Mouse (Mus musculus) embryonic facial prominence, embryonic 14.5 days (tissue): ENCODE results near the gene Ccnyl1. TPM values are rescaled to one million over a fixed set of nuclear protein-coding genes. Genes with fewer than 3 reads are reported as not detected.

Experiments
- ATAC-seq: fragments of 200-750 bp; cut with Nextera tagmentation; 2 replicates; pipeline ENCODE4 v1.8.0; 2017; ENCODE audit warnings: low read depth, moderate number of reproducible peaks, moderate TSS enrichment
- DNase-seq: peaks from one replicate; pipeline ENCODE4 v3.0.0-alpha.2; 2015; ENCODE audit warnings: low spot score
- H3K27ac ChIP-seq: fragments of 300-500 bp; sonication (generic); replicated peaks from 2 replicates; pipeline ENCODE4 v1.5.1; 2014; ENCODE audit warnings: low read depth, mild to moderate bottlenecking, low read length, moderate library complexity
- H3K27me3 ChIP-seq: fragments of 300-500 bp; sonication (generic); replicated peaks from 2 replicates; pipeline ENCODE4 v1.6.1; 2014; ENCODE audit warnings: low read length; ENCODE audit not compliant: control insufficient read depth, insufficient read depth
- H3K36me3 ChIP-seq: fragments of 300-500 bp; sonication (generic); 2 replicates; pipeline ENCODE4 v1.6.1; 2014; ENCODE audit warnings: low read length, mixed read lengths; ENCODE audit not compliant: control insufficient read depth, insufficient read depth
- H3K4me1 ChIP-seq: fragments of 300-500 bp; sonication (generic); 2 replicates; pipeline ENCODE4 v1.6.1; 2014; ENCODE audit warnings: antibody characterized with exemption, low read length; ENCODE audit not compliant: control insufficient read depth, insufficient read depth
- H3K4me2 ChIP-seq: fragments of 300-500 bp; sonication (generic); 2 replicates; pipeline ENCODE4 v1.6.1; 2014; ENCODE audit warnings: low read depth, mild to moderate bottlenecking, low read length, moderate library complexity, mixed read lengths
- H3K4me3 ChIP-seq: fragments of 300-500 bp; sonication (generic); 2 replicates; pipeline ENCODE4 v1.5.1; 2014; ENCODE audit warnings: low read depth, mild to moderate bottlenecking, low read length
- H3K9ac ChIP-seq: fragments of 300-500 bp; sonication (generic); 2 replicates; pipeline ENCODE4 v1.6.1; 2014; ENCODE audit warnings: low read depth, mild to moderate bottlenecking, low read length, moderate library complexity, mixed read lengths
- H3K9me3 ChIP-seq: fragments of 300-500 bp; sonication (generic); 2 replicates; pipeline ENCODE4 v1.6.1; 2016; ENCODE audit warnings: low read length; ENCODE audit not compliant: control insufficient read depth
- WGBS: fragments of 180-500 bp; shearing (Covaris S2); extraction: QIAGEN DNeasy Blood & Tissue Kit; methylation state at CpG from one replicate; pipeline ENCODE4 v1.1.7; 2014; 5-methylcytosine and 5-hydroxymethylcytosine counted together
- polyA plus RNA-seq: library from polyadenylated mRNA; unstranded; fragments of >200 nt; fragmentation: Nextera tagmentation; extraction: Ambion mirVana; gene quantifications from 2 replicates; pipeline ENCODE4 v1.2.1, GENCODE M21; 2014

The Ccnyl1 gene
- polyA plus RNA-seq, 1 experiment from 2014 or later, result 8.3 TPM

DNA sequence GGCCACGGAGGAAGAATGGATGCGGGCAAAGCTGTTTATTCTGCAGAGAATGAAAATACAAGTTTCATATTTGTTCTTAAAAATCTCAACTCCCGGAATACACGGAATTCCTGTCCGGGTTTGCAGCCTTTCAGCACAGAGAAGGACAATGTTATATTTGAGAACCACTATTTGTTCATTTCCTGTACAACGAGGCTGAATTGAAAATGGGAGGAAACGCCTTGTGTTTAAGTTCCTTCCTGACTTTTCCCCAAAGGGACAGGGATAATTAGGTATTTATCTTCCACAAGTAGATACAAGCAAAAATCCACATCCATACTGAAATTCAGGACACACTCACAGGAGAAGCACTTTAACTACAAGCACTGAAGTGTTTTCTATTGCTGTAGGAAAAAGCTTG, 31.4 kb upstream of the Ccnyl1 start:
- Histone ChIP-seq H3K27me3 (no peaks in the 10 kb centered on the region), H3K9ac (no peak overlapping the region), H3K4me3 (no peak overlapping the region), H3K9me3 (no peaks in the 10 kb centered on the region), H3K4me1 (no peaks in the 10 kb centered on the region), H3K27ac (no peak overlapping the region; the same call in 1 of the 2 replicates), H3K36me3 (no peaks in the 10 kb centered on the region), H3K4me2 (no peak overlapping the region; the same call in 1 of the 2 replicates)
- WGBS, result 33% methylated on average over 7 of the region's 7 CpGs
- DNase-seq (peak; percentile 56), ATAC-seq (no peak)

DNA sequence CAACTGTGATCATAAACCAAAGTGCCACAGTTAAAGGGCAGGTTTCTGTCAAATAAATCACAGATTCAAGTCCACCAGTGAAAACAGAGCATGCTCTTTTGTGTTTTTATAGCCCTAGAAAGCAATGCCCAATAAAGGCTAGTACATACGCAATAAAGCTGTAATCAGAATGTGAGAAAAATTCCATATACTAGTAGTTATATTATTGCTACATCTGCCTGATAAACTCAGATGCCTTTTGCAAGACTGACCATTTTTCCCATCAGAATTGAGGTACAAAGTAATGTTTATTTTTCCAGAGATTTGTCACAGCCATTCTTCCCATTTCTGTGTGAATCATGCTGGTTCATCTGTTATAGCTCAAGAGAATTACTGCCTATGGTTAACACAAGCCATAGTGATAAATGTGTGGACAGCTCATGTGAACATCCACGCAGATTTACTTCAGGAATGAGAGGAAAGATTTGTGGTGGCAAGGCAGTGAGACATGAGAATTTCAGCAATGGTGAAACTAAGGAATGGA, 23.1 kb upstream of the Ccnyl1 start:
- Histone ChIP-seq H3K27me3 (no peaks in the 10 kb centered on the region), H3K4me1 (no peaks in the 10 kb centered on the region), H3K36me3 (no peaks in the 10 kb centered on the region), H3K27ac (no peak overlapping the region), H3K9me3 (no peaks in the 10 kb centered on the region), H3K9ac (no peak overlapping the region), H3K4me2 (no peak overlapping the region), H3K4me3 (no peak overlapping the region)
- 84% methylated on average over 2 of the region's 2 CpGs for WGBS
- DNase-seq (no peak), ATAC-seq (no peak)

DNA sequence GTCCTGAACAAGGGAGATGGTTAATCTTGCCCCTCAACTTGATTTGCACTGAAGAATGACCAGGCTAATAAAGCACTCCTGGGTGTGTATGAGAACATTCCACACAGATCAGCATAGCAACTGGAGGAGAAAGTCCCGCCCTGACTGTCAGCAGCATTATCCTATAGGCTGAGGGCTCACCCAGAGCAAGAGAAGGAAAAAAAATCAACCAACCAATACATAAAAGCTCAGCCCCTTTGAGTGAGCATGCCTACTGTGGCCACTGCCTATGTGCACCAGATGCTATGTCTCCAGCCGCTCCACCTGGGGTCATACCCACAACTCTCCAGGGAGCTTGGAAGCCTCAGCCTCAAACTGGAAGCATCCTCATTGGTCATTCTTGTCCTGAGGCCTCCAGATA, 20.8 kb upstream of the Ccnyl1 start:
- Histone ChIP-seq H3K9me3 (no peaks in the 10 kb centered on the region), H3K36me3 (no peaks in the 10 kb centered on the region), H3K4me2 (no peak overlapping the region), H3K9ac (no peak overlapping the region), H3K4me3 (no peak overlapping the region), H3K4me1 (no peaks in the 10 kb centered on the region), H3K27ac (no peak overlapping the region), H3K27me3 (no peaks in the 10 kb centered on the region)
- ATAC-seq (peak; percentile 85), DNase-seq (peak; percentile 29)
- WGBS, result 58% methylated on average over 2 of the region's 2 CpGs

DNA sequence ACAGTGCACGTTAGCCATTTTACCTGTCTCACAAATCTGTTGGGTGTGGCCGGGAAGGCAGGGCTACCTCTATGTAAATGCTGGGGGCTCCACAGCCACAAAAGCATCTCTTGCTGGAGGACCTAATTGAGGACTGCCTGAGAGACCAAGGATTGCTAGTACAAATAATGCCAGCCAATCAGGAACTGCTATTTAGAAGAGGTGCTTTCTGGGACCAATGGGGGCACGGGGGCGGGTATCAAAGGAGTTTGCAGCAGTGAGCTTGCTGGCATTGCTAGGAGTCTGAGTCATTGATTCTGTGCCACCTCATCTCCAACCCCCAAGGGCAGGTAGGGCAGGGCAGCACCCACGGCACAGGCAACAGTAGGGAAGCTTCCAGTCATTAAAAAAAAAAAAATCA, 16.3 kb upstream of the Ccnyl1 start:
- ATAC-seq (no peak), DNase-seq (no peak)
- no peak overlapping the region for H3K4me3 ChIP-seq
- WGBS, result 91% methylated on average over 5 of the region's 5 CpGs
- H3K36me3 ChIP-seq, result no peaks in the 10 kb centered on the region
- no peaks in the 10 kb centered on the region for H3K9me3 ChIP-seq
- H3K27me3 ChIP-seq, result no peaks in the 10 kb centered on the region
- no peak overlapping the region for H3K9ac ChIP-seq
- no peak overlapping the region for H3K27ac ChIP-seq
- H3K4me2 ChIP-seq, result no peak overlapping the region
- H3K4me1 ChIP-seq, result no peaks in the 10 kb centered on the region; the same call in 1 of the 2 replicates

DNA sequence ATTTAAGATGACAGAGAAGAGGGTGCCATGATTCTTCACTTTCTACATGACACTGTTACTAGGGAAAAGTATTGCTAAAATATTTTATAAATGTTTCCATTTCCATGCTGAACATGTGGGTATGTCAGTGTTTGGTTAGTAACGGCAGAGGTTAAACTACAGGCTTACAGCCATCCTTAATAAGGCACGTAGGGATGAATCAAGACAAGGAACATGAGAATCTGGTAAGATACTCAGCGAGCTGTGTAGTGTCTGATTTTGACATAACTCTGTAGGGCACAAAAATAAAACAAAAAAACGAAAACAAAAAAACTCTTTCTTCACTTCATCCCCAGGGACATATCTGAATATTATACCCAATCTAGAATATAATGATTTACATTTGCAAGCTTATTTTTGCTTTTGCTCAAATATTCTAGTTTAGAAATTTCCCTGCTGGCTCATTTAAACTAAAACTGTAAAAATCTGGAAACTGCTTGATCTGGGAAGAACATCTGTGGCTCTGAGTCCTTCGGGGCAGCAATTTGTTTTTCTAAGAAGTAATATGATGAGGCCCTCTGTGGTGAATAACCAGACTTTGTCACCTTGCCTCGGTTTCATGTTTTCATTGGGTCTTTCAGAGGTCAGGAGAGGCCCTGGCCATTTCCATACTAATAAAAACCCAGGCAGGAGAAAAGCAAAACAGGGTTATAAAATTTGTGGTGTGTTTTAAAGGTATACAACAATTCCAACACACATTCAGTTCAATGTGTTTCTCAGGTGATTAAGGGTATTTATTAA, 14.0 kb upstream of the Ccnyl1 start:
- H3K36me3 ChIP-seq, result no peaks in the 10 kb centered on the region
- WGBS, result 22% methylated on average over 6 of the region's 6 CpGs
- no peaks in the 10 kb centered on the region; the same call in 1 of the 2 replicates for H3K4me1 ChIP-seq
- no peak overlapping the region for H3K4me2 ChIP-seq
- H3K9ac ChIP-seq, result no peak overlapping the region
- no peaks in the 10 kb centered on the region for H3K27me3 ChIP-seq
- no peak overlapping the region for H3K4me3 ChIP-seq
- no peaks in the 10 kb centered on the region for H3K9me3 ChIP-seq
- DNase-seq, result peak; percentile 35
- H3K27ac ChIP-seq, result no peak overlapping the region
- ATAC-seq, result peak; percentile 71; the same call in 1 of the 2 replicates

DNA sequence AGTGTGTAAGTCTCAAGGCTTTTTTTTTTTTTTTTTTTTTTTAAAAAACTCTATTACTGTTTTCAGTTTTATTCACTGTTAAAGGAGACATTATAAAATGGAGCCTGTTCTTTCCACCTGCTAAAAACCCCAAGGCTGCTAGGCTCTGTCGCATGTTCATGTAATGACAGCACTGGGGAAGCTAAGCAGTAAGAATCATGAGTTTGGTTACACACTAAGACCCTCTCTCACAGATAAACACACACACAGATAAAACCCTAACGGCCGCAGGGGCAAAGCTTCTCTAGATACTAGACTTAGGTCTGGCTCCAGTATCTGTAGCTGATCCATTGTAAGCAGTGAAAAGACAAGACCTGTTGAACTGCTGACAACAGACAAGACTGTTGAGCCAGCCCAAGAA, 8.8 kb upstream of the Ccnyl1 start:
- DNase-seq, result no peak
- ATAC-seq, result no peak
- Histone ChIP-seq H3K27ac (no peak overlapping the region), H3K36me3 (no peaks in the 10 kb centered on the region), H3K9ac (no peak overlapping the region), H3K4me1 (no peaks in the 10 kb centered on the region), H3K27me3 (no peaks in the 10 kb centered on the region), H3K4me3 (no peak overlapping the region), H3K4me2 (no peak overlapping the region), H3K9me3 (no peaks in the 10 kb centered on the region)
- 90% methylated on average over 3 of the region's 3 CpGs for WGBS

DNA sequence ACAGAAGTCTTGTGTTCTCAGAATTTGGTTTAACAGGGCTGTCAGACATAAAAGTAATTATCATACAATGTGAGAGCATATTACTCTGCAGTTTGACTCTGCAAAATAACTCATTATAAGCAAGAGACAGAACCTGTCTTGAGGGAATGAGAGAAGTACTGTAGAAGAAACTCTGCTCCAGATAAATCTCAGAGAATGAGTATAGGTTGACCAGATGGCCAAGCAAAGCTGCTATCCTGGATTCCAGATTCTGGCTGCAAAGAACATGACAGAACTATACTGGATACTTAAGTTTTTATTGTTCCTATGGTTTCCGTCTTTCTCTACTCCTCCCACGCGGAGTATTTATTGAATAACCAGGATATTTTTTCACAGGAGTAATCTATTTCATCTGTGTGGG, 7.2 kb upstream of the Ccnyl1 start:
- Histone ChIP-seq H3K36me3 (no peaks in the 10 kb centered on the region), H3K27me3 (no peaks in the 10 kb centered on the region), H3K27ac (no peak overlapping the region), H3K9me3 (no peaks in the 10 kb centered on the region), H3K4me3 (no peak overlapping the region), H3K4me1 (no peaks in the 10 kb centered on the region), H3K9ac (no peak overlapping the region), H3K4me2 (no peak overlapping the region)
- DNase-seq (no peak), ATAC-seq (no peak)
- 90% methylated on average over 3 of the region's 3 CpGs for WGBS

DNA sequence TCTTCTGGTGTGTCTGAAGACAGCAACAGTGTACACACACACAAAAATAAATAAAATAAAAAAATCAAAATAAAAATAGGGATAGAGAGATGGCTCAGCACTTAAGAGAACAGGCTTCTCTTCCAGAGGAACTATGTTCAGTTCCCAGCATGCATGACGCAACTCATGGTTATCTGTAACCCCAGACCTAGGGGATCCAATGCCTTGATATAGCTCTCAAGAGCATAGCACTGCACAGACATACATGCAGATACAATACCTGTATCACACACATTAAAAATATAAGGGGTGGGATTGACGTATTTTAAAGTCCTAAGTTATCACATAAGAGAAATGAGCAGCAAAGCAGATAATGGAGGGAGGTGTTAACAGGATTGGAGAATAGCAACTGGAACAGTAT, 5.8 kb upstream of the Ccnyl1 start:
- H3K9me3 ChIP-seq, result no peaks in the 10 kb centered on the region
- no peaks in the 10 kb centered on the region for H3K36me3 ChIP-seq
- DNase-seq (no peak), ATAC-seq (no peak)
- H3K4me1 ChIP-seq, result peaks cover 2% of the 10 kb centered on the region; the same call in 1 of the 2 replicates
- no peak overlapping the region for H3K27ac ChIP-seq
- no peak overlapping the region for H3K4me2 ChIP-seq
- no peak overlapping the region for H3K4me3 ChIP-seq
- no peaks in the 10 kb centered on the region for H3K27me3 ChIP-seq
- WGBS, result 96% methylated on average over 2 of the region's 2 CpGs
- no peak overlapping the region for H3K9ac ChIP-seq

DNA sequence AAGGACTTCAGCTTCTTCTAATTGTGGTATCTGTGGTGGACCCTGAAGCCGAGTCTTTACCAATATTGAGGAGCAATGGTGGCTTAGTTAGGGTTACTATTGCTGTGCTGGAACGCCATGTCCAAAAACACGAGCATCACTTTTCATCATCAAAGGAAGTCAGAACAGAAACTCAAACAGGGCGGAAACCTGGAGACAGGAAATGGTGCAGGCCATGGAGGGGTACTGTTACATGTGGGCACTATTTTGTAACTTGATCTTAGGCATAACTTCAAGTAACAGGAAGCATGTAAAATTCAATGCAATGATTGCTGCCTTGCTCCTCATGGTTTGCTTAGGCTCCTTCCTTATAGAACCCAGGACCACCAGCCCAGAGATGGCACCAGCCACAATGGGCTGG, 2.2 kb upstream of the Ccnyl1 start:
- Histone ChIP-seq H3K4me3 (no peak overlapping the region), H3K36me3 (no peaks in the 10 kb centered on the region), H3K27ac (no peak overlapping the region), H3K4me1 (peaks cover 15% of the 10 kb centered on the region), H3K9me3 (no peaks in the 10 kb centered on the region), H3K4me2 (no peak overlapping the region), H3K27me3 (no peaks in the 10 kb centered on the region), H3K9ac (no peak overlapping the region)
- WGBS, result 56% methylated on average over 4 of the region's 4 CpGs
- no peak for ATAC-seq
- no peak for DNase-seq
